In genomic region chr15:30740728-30741127, GRCm38 (mm10) we compare ENCODE assay signal across 9 mouse cellular contexts.
DNase-seq lines count a peak whose midpoint lies in the region; ATAC-seq lines count a peak whose summit lies in the region.
"Had no signal": no experiment of that assay in that cellular context is flagged by ENCODE, and none has a peak within 500 bp of the region (broad histone marks: within the 10 kb centered on the region; RNA-seq: fewer than 3 reads in every experiment).

No protein-coding gene starts in this region.

- WGBS in kidney, embryonic 15.5 days, result 20% methylated on average over 6 of the region's 6 CpGs
- 13% methylated on average over 6 of the region's 6 CpGs for WGBS in limb, embryonic 12.5 days
- 18% methylated on average over 6 of the region's 6 CpGs for WGBS in neural tube, embryonic 12.5 days

- no peak overlapping the region for H3K4me3 ChIP-seq in kidney, embryonic 15.5 days (replicated peaks)
- no peak overlapping the region for H3K4me3 ChIP-seq in limb, embryonic 12.5 days (replicated peaks)
- no peak overlapping the region for H3K4me3 ChIP-seq in neural tube, embryonic 12.5 days
- H3K4me3 ChIP-seq: embryonic facial prominence, embryonic 13.5 days had no signal

- no peak overlapping the region for H3K9ac ChIP-seq in kidney, embryonic 15.5 days
- H3K9ac ChIP-seq in limb, embryonic 12.5 days (replicated peaks), result no peak overlapping the region
- H3K9ac ChIP-seq in neural tube, embryonic 12.5 days, result no peak overlapping the region
- H3K9ac ChIP-seq: embryonic facial prominence, embryonic 13.5 days had no signal

- no peak overlapping the region for H3K4me2 ChIP-seq in kidney, embryonic 15.5 days
- H3K4me2 ChIP-seq in limb, embryonic 12.5 days, result no peak overlapping the region
- H3K4me2 ChIP-seq in neural tube, embryonic 12.5 days (replicated peaks), result no peak overlapping the region
- H3K4me2 ChIP-seq: embryonic facial prominence, embryonic 13.5 days had no signal

- no peaks in the 10 kb centered on the region for H3K9me3 ChIP-seq in kidney, embryonic 15.5 days (replicated peaks)
- no peaks in the 10 kb centered on the region for H3K9me3 ChIP-seq in limb, embryonic 12.5 days
- H3K9me3 ChIP-seq in neural tube, embryonic 12.5 days, result no peaks in the 10 kb centered on the region
- H3K9me3 ChIP-seq: embryonic facial prominence, embryonic 13.5 days had no signal

- no peak overlapping the region for H3K27ac ChIP-seq in kidney, embryonic 15.5 days
- no peak overlapping the region for H3K27ac ChIP-seq in limb, embryonic 12.5 days
- H3K27ac ChIP-seq in neural tube, embryonic 12.5 days, result no peak overlapping the region
- H3K27ac ChIP-seq: embryonic facial prominence, embryonic 13.5 days had no signal

- ATAC-seq in kidney, embryonic 15.5 days (replicated peaks; ENCODE audit: low FRiP score), result peak; percentile 64; the same call in 1 of the 2 replicates
- ATAC-seq in limb, embryonic 12.5 days (ENCODE audit: insufficient number of reproducible peaks, insufficient read depth, low FRiP score, low TSS enrichment, low read depth), result 0 out of 2 replicates have a peak, but pooled peaks have one; percentile 42
- peak; percentile 90 for ATAC-seq in neural tube, embryonic 12.5 days (ENCODE audit: low FRiP score, low read depth)

- no peaks in the 10 kb centered on the region for H3K36me3 ChIP-seq in kidney, embryonic 15.5 days
- H3K36me3 ChIP-seq in limb, embryonic 12.5 days, result no peaks in the 10 kb centered on the region
- H3K36me3 ChIP-seq in neural tube, embryonic 12.5 days, result no peaks in the 10 kb centered on the region
- H3K36me3 ChIP-seq: embryonic facial prominence, embryonic 13.5 days had no signal

- no peaks in the 10 kb centered on the region for H3K27me3 ChIP-seq in kidney, embryonic 15.5 days
- no peaks in the 10 kb centered on the region for H3K27me3 ChIP-seq in limb, embryonic 12.5 days
- no peaks in the 10 kb centered on the region for H3K27me3 ChIP-seq in neural tube, embryonic 12.5 days (replicated peaks)
- H3K27me3 ChIP-seq: embryonic facial prominence, embryonic 13.5 days had no signal

- DNase-seq in spleen, postnatal 10 days (ENCODE audit: low spot score in 2 of 2), result peak; percentile 4 to 34
- no peak for DNase-seq in spleen, postnatal 14 days (ENCODE audit: low spot score in 2 of 2)
- DNase-seq in cerebellum, adult 9-10 months, result peak; percentile 83
- peak; percentile 51 to 71 for DNase-seq in frontal cortex, postnatal 10 days (ENCODE audit: low spot score in 2 of 2)
- DNase-seq in urinary bladder, postnatal 25 days (ENCODE audit: low spot score), result peak; percentile 38

- no peaks in the 10 kb centered on the region for H3K4me1 ChIP-seq in kidney, embryonic 15.5 days
- H3K4me1 ChIP-seq in limb, embryonic 12.5 days (replicated peaks), result no peaks in the 10 kb centered on the region
- H3K4me1 ChIP-seq in neural tube, embryonic 12.5 days, result no peaks in the 10 kb centered on the region
- H3K4me1 ChIP-seq: embryonic facial prominence, embryonic 13.5 days had no signal

Comparison
In these comparisons a context has a peak if more than half of its experiments do, and no peak if none do; other contexts are left out.
1. DNase-seq: peak in spleen, postnatal 10 days (2 of 2), cerebellum, adult 9-10 months (single experiment), frontal cortex, postnatal 10 days (2 of 2) and urinary bladder, postnatal 25 days (single experiment); none in spleen, postnatal 14 days (0 of 2).
2. Peak in every context shown above with its lines, with median percentiles within 50 percentile points of each other: ATAC-seq.